Mouse (Mus musculus): ENCODE measurements around the gene Slc30a5. TPM values are rescaled to one million over a fixed set of nuclear protein-coding genes. Genes with fewer than 3 reads are reported as not detected.

Gene Slc30a5
- polyA plus RNA-seq, 1 experiment = 36.2 TPM

DNA sequence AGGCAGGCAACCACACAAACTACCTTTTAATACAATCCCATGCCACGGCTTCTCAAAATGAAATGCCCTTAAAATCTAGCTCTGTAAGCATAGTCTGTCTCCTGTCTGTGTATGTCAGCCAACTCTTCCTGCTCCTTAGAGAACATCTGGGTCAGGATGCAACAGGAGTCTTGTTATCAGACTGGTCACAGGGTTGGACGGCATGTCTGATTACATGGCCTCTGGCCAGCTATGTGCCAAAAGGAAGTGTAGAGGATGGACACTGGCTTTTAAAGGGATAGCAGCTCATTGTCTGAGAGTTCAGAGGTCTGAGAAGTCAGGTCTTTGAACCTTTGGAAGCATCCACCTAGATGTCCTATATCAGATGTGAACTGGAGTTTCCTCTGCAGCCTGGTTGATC, 77.9 kb downstream of the Slc30a5 start:
- no peak for DNase-seq (ENCODE audit: low read depth)

DNA sequence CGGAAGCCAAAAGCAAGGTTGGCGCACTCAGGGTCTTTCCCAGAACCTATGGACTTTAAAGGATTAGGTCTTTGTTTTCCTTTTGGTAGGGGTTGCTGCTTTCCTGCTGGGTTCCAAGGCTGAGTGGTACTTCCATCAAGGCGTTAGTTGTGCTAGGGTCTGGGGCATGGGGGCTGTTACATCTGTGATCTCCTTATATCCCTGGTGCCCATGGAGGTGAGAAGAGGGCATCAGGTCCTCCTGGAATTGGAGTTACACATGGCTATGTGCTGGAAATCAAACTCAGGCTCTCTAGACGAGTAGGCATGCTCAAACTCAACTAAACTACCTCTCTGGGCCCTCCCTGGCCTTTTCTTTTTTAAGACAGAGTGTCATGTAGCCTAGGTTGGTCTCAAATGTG, 79.0 kb downstream of the Slc30a5 start:
- no peak for DNase-seq (ENCODE audit: low read depth)

- DNase-seq (ENCODE audit: low read depth) = no peak
These were observed 80.2 kb downstream of the Slc30a5 start for GRCm38 (mm10) chr13:100753011-100753410.

Other genes starting within 250 kb of the Slc30a5 start
- 10.3 and 12.6 TPM in 2 replicates for gene Marveld2, start 216.5 kb downstream of the Slc30a5 start, polyA plus RNA-seq (2012; rRNA removed)
- 50.3 and 61.2 TPM in 2 replicates for gene Ak6, start 182.4 kb downstream of the Slc30a5 start, polyA plus RNA-seq (2012; rRNA removed)
- gene Rad17, start 182.4 kb downstream of the Slc30a5 start, polyA plus RNA-seq (2012; rRNA removed) = 5.5 and 5.8 TPM in 2 replicates
- gene Taf9, start 181.8 kb downstream of the Slc30a5 start, polyA plus RNA-seq (2012; rRNA removed) = 2.6 and 5.2 TPM in 2 replicates
- gene Ccdc125, start 163.7 kb downstream of the Slc30a5 start, polyA plus RNA-seq (2012; rRNA removed) = 2.2 and 3.5 TPM in 2 replicates
- gene Cdk7, start 102.5 kb downstream of the Slc30a5 start, polyA plus RNA-seq (2012; rRNA removed) = 19.7 and 20.7 TPM in 2 replicates
- gene Mrps36, start 88.8 kb downstream of the Slc30a5 start, polyA plus RNA-seq (2012; rRNA removed) = 43.7 and 45.6 TPM in 2 replicates
- gene Cenph, start 57.5 kb downstream of the Slc30a5 start, polyA plus RNA-seq (2012; rRNA removed) = 0.38 and 0.45 TPM in 2 replicates
- gene Ccnb1, start 46.9 kb downstream of the Slc30a5 start, polyA plus RNA-seq (2012; rRNA removed) = 2.2 and 3.5 TPM in 2 replicates